Comparison of ENCODE assay signal across 10 mouse cellular contexts in the genomic region with DNA sequence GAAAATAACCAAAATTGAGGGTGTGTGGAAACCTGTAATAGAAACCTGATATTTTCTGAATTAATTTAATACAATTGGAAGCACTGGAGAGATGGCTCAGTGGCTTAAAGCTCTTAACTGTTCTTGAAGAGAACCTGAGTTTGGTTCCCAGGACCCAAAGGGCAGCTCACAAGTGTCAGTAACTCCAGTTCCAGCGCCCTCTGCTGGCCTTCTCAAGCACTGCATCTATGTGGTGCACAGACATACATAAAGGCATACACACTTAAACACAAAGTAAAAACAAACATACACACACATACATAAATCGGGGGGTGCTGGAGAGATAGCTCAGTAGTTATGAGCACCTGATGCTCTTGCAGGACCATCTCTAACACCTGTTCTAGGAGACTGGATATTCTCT. TPM values are rescaled to one million over a fixed set of nuclear protein-coding genes. Genes with fewer than 3 reads are reported as not detected.
DNase-seq lines count a peak whose midpoint lies in the region; ATAC-seq and TF ChIP-seq lines count a peak whose summit lies in the region.
"Had no signal": no experiment of that assay in that cellular context is flagged by ENCODE, and none has a peak within 500 bp of the region (broad histone marks: within the 10 kb centered on the region; RNA-seq: fewer than 3 reads in every experiment).

No protein-coding gene starts in this region.

- H3K36me3 ChIP-seq in kidney, embryonic 16.5 days (ENCODE audit: insufficient read depth, low read length): no peaks in the 10 kb centered on the region
- no peaks in the 10 kb centered on the region for H3K36me3 ChIP-seq in neural tube, embryonic 15.5 days
- H3K36me3 ChIP-seq: neural tube, embryonic 12.5 days had no signal

- TF ChIP-seq CTCF in brain, embryonic 14.5 days (IDR thresholded peaks at IDR 0.05; ENCODE audit: borderline replicate concordance, extremely low read depth, insufficient read depth, insufficient read length): peak; percentile 45; the same call in 1 of the 2 replicates

- 49% methylated on average over 2 of the region's 2 CpGs for WGBS in kidney, embryonic 16.5 days
- WGBS in neural tube, embryonic 15.5 days: 57% methylated on average over 2 of the region's 2 CpGs

- H3K27me3 ChIP-seq in kidney, embryonic 16.5 days (ENCODE audit: insufficient read depth, low read length): no peaks in the 10 kb centered on the region
- no peaks in the 10 kb centered on the region for H3K27me3 ChIP-seq in neural tube, embryonic 15.5 days (replicated peaks)
- H3K27me3 ChIP-seq: neural tube, embryonic 12.5 days had no signal

- H3K4me2 ChIP-seq in kidney, embryonic 16.5 days (replicated peaks; ENCODE audit: low read depth, low read length): no peak overlapping the region
- H3K4me2 ChIP-seq in neural tube, embryonic 15.5 days: no peak overlapping the region
- H3K4me2 ChIP-seq: neural tube, embryonic 12.5 days had no signal

- intact Hi-C loops in heart, postnatal 25 days (cut with DNase I): no loop called here

- H3K9ac ChIP-seq in kidney, embryonic 16.5 days (replicated peaks; ENCODE audit: low read length): no peak overlapping the region
- no peak overlapping the region for H3K9ac ChIP-seq in neural tube, embryonic 15.5 days (replicated peaks)
- H3K9ac ChIP-seq: neural tube, embryonic 12.5 days had no signal

- H3K27ac ChIP-seq in kidney, embryonic 16.5 days (ENCODE audit: low read length): no peak overlapping the region
- no peak overlapping the region for H3K27ac ChIP-seq in neural tube, embryonic 15.5 days (replicated peaks)
- H3K27ac ChIP-seq: neural tube, embryonic 12.5 days had no signal

- TF ChIP-seq POLR2A in brain, embryonic 14.5 days (IDR thresholded peaks at IDR 0.05; ENCODE audit: borderline replicate concordance, extremely low read depth, insufficient read depth, insufficient read length, poor library complexity, severe bottlenecking): no peak

- ATAC-seq in kidney, embryonic 16.5 days (ENCODE audit: low FRiP score, low TSS enrichment): no peak
- ATAC-seq in neural tube, embryonic 15.5 days (ENCODE audit: low FRiP score): no peak

- H3K4me1 ChIP-seq in kidney, embryonic 16.5 days (ENCODE audit: insufficient read depth, low read length): 0 out of 2 replicates have a peak, but pooled peaks cover 7% of the 10 kb centered on the region
- peaks cover 3% of the 10 kb centered on the region for H3K4me1 ChIP-seq in neural tube, embryonic 15.5 days

- DNase-seq in kidney, postnatal 25 days: peak; percentile 36 to 46
- DNase-seq in 3T3-L1 (ENCODE audit: low read depth, low spot score) (peak; percentile 27), 416B (ENCODE audit: low read depth) (peak; percentile 50)
- no peak for DNase-seq in brain, embryonic 14.5 days (ENCODE audit: low read depth)
- no peak for DNase-seq in heart, postnatal 25 days (ENCODE audit: low spot score)
- DNase-seq: adrenal gland, adult 8-10 months; spleen, adult 18-20 months had no signal

- H3K4me3 ChIP-seq in kidney, embryonic 16.5 days (ENCODE audit: low read length): no peak overlapping the region
- no peak overlapping the region for H3K4me3 ChIP-seq in neural tube, embryonic 15.5 days (replicated peaks)
- H3K4me3 ChIP-seq: neural tube, embryonic 12.5 days had no signal

- H3K9me3 ChIP-seq in kidney, embryonic 16.5 days (ENCODE audit: low read length): no peaks in the 10 kb centered on the region; the same call in 1 of the 2 replicates
- no peaks in the 10 kb centered on the region for H3K9me3 ChIP-seq in neural tube, embryonic 15.5 days (replicated peaks)

RNA-seq across cellular contexts. Expression of a gene that starts 11.5 kb away (rescaled TPM):
- 78.6 and 84.8 TPM in 2 replicates for polyA plus RNA-seq in kidney, embryonic 16.5 days (2015; fragmentation: Nextera tagmentation; extraction: Ambion mirVana)
- polyA plus RNA-seq in brain, embryonic 14.5 days (2012; rRNA removed): 2.3 and 2.7 TPM in 2 replicates
- polyA plus RNA-seq in neural tube, embryonic 15.5 days (2015; fragmentation: Nextera tagmentation; extraction: Ambion mirVana): 2.9 and 12.0 TPM in 2 replicates
- under 1 TPM; 0.36 to 0.75 TPM for total RNA-seq in heart, postnatal 25 days (2021)
- total RNA-seq: adrenal gland, adult 8-10 months had no signal

RNA-seq across cellular contexts. Expression of a gene that starts 40.7 kb away (rescaled TPM):
- polyA plus RNA-seq in kidney, embryonic 16.5 days (2015; fragmentation: Nextera tagmentation; extraction: Ambion mirVana): 481 and 498 TPM in 2 replicates
- 147 and 167 TPM in 2 replicates for polyA plus RNA-seq in brain, embryonic 14.5 days (2012; rRNA removed)
- polyA plus RNA-seq in neural tube, embryonic 15.5 days (2015; fragmentation: Nextera tagmentation; extraction: Ambion mirVana): 547 and 548 TPM in 2 replicates
- 100 to 1,000 TPM; 140 to 145 TPM for total RNA-seq in heart, postnatal 25 days (2021)

RNA-seq across cellular contexts. Expression of a gene that starts 54.8 kb away (rescaled TPM):
- polyA plus RNA-seq in kidney, embryonic 16.5 days (2015; fragmentation: Nextera tagmentation; extraction: Ambion mirVana): 21.7 and 24.3 TPM in 2 replicates
- 1.6 and 1.7 TPM in 2 replicates for polyA plus RNA-seq in brain, embryonic 14.5 days (2012; rRNA removed)
- 1.00 and 3.3 TPM in 2 replicates for polyA plus RNA-seq in neural tube, embryonic 15.5 days (2015; fragmentation: Nextera tagmentation; extraction: Ambion mirVana)
- 10 to 100 TPM; 41.7 to 48.7 TPM for total RNA-seq in heart, postnatal 25 days (2021)

Comparison
In these comparisons a context has a peak if more than half of its experiments do, and no peak if none do; other contexts are left out.
1. DNase-seq: peak in kidney, postnatal 25 days (2 of 2), 3T3-L1 (single experiment) and 416B (single experiment); none in brain, embryonic 14.5 days (single experiment) and heart, postnatal 25 days (single experiment).